Mouse (Mus musculus) cerebral cortex, adult 2 months (tissue): Measurements from ENCODE around the gene Gemin8.

Experiments
- WGBS: fragments of 180-500 bp; shearing (Covaris S2); methylation state at CpG from one replicate; pipeline ENCODE4 v1.1.7; 2018; 5-methylcytosine and 5-hydroxymethylcytosine counted together

Gene Gemin8

GRCm38 (mm10) chrX:166169892-166170799 lies at the start of gene Gemin8:
TSS of gene Gemin8 (plus strand) at chrX:166170454.
- WGBS = 4% methylated on average over 31 of the region's 31 CpGs

GRCm38 (mm10) chrX:166147158-166147846 lies 23.0 kb upstream of the Gemin8 start:
- WGBS = 32% methylated on average over 15 of the region's 15 CpGs

DNA sequence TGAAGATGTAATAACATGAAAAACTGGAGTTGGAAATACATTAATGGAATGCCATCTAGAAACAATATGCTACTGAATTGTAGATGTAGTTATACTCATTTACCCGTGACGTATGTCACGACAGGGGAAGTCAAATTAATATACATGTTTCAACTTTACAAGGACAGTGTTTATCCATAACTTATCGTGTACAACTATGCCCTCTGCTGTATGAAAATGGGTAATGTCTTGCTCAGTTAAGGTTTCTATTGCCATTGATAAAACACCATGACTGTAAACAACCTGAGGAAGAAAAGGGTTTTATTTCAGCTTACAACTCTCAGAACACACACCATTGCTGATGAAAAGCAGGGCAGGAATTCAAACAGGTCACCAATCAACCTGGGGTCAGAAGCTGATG lies 7.5 kb upstream of the Gemin8 start:
- WGBS = 20% methylated on average over 4 of the region's 4 CpGs

GRCm38 (mm10) chrX:166167307-166167706 lies 2.9 kb upstream of the Gemin8 start:
- WGBS = 3% methylated on average over 4 of the region's 4 CpGs

DNA sequence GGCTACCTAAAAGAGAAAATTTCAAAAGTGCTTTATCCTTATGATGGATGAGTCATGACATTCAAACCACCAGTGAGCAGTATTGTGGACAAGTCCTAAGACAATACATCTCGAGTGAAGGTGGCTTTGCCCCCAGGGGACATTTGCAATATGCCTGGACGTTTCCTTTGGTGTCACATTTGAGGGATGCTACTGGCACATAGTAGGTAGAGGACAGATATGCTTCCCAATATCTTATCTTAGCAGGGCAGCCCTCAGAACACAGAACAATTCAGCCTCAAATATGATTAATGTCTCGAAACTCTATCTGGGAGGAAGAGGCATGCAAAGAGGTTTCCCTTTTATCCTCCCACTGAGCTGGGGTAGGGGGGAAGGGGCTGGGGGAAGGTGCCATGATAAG lies 2.3 kb upstream of the Gemin8 start:
- WGBS = 58% methylated on average over 3 of the region's 3 CpGs

DNA sequence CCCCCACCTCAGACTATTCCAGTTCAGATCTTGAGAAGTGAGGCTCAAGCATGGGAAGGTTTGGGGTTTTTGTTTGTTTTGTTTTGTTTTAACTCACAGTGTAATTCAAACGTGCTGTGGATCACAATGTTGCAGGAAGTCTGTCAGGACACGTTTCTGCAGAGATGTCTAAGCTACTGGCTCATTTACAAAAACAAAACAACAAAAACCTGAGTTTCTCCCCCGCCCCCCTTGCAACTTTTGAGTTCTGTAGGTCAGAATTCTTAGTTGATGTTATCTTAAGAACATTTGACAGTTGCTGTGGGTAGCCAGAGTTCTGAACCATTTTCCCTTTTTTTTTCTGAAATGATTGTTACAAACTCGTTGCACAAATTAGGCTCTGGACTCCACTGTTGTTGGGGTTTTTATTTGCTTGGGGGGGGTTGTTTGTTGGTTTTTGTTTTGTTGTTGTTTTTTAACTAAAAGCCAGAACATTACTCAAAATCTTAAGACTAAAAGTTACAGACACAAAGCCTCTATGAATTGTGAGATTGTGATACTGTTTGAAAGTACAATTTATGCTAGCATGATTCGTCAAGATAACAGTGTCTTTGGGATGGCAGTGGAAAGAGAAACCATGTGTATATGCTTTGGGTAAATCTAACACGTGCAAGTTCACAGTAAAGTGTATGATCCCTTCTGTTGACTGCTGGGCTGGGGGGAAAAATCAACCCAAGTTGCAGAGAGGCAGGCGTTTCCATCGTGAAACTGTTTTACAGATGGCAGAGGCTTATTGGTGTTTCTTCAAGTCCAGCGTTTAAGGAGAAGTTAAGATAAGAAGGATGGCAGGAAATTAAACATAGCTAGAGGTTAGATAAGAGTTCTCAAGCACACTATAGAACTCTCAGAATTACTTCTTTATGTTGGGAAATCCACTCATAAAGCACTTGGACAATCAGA lies 815 bp downstream of the Gemin8 start:
- WGBS = 8% methylated on average over 9 of the region's 9 CpGs

DNA sequence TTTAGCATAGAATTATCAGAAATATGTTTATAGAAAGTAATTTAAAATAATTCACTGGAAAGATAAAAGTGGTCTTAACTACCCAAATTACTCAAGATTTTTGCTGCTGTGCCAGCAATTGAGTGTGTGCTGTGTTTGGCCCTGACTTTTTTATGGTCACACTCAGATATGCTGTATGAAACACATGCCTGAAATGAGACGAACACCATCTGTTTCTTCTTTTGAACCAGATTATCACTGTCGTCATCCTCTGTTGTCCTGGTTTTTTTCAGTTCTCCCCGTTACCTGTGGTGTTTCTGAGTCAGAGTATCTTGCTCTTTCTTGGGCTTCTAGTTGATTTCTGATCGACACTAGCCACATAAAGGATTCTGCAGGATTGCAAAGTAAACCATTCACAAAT lies 1.8 kb downstream of the Gemin8 start:
- 31% methylated on average over 4 of the region's 4 CpGs for WGBS

- 14% methylated on average over 3 of the region's 3 CpGs for WGBS
These were observed 2.4 kb downstream of the Gemin8 start for GRCm38 (mm10) chrX:166172661-166173060.

DNA sequence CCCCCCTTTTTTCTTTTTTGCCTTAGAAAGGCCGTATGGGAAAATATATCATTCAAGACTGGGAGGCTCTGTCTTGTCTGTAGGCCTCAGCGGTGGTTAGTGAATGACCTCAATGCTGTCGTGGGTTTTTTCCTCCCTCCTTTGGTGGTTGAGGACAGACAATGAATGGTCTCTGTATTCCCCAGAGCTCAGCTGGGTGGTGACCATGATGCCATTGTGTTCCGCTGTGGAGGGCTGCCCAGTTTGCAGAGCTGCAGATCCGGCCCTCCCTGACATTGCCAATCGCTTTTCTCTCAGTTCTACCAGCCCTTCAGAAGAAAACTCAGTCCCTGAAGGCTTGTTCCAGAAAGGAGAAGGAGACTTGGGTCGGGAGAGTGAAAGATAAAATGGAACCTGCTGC lies 3.5 kb downstream of the Gemin8 start:
- WGBS = 34% methylated on average over 7 of the region's 7 CpGs

- WGBS = 69% methylated on average over 7 of the region's 7 CpGs
These were observed 7.7 kb downstream of the Gemin8 start for GRCm38 (mm10) chrX:166177929-166178328.

GRCm38 (mm10) chrX:166183094-166183493 lies 12.8 kb downstream of the Gemin8 start:
- WGBS = 74% methylated on average over 3 of the region's 3 CpGs

- 93% methylated on average over 9 of the region's 9 CpGs for WGBS
These were observed 15.2 kb downstream of the Gemin8 start for GRCm38 (mm10) chrX:166185327-166185913.

DNA sequence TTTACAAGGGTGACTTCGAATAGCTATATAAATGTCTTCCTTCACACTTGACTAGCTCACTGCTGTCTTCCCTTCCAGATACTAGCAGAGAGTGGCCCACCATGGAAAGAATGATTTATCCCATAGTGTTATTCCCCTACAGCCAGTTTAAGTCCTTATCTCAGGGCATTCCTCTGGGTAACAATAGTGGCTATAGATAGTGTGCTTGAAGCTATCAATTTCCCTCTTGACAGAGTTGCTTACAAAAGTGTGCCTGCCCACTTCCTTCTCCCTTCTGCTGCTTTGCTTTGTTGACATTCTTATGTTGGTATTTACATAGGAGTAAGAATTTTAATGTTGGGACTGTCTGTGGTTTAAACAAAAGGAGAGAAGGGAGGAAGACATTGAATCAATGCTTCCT lies 17.5 kb downstream of the Gemin8 start:
- 84% methylated on average over 1 of the region's 1 CpGs for WGBS

DNA sequence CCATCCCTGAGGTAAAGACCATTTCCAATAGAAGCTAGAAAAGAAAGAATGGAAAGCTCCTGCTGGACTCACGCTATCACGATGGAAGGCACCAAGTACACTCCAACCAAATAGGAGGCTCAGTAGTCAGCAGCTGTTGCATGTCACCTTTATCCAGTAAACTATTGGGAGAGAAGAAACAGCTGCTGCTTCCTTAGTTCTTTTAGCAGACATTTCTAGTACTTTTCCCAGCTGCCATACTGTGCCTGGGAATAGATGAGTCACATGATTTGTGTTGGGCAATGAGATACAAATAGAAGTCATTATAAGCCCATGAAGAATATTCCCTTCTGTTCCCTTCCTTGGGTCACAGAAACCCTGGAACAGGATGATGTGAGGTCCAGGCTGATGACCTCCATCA lies 28.0 kb downstream of the Gemin8 start:
- 88% methylated on average over 2 of the region's 2 CpGs for WGBS

DNA sequence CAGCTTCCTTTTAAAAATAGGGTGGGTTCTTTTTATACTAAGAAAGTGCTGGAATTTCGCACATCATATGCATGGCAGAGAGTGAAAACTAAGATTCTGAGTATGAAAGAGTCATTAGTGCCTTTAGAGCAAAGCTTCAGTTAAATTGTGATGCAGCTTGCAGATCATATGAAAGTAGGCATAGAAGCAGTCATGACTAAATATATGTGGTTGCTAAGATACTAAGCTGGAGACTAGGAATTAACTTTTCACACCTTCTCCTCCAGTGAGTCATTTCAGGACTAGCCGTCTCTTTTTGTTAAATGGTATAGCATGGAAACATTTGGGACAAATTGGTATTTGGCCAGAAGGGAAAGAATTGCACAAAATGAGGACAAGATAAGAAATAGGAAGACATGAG lies 44.3 kb downstream of the Gemin8 start:
- 36% methylated on average over 2 of the region's 2 CpGs for WGBS

- whole genome bisulfite sequencing = 53% methylated on average over 6 of the region's 6 CpGs
These were observed 46.0 kb downstream of the Gemin8 start for GRCm38 (mm10) chrX:166216248-166216647.

DNA sequence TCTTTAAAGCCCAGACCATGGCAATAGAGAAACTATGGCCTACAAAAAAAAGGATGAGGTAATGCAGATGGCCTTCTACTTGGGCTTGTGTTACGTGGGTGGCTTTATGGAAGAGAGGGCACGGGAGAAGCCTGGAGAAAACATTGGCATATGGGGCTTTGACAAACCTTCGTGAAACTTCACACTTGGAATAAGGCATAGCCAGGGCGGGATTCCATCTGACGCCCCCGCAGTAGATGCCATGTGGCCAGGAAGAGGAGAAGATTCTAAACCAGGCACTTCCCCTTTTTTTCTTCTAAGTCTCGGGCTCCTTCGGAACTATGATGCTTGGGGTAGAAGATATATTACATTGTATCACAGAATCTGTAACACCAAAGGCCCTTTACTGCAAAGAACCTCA lies 46.5 kb downstream of the Gemin8 start:
- 64% methylated on average over 8 of the region's 8 CpGs for WGBS

- WGBS = 43% methylated on average over 5 of the region's 5 CpGs
These were observed 49.1 kb downstream of the Gemin8 start for GRCm38 (mm10) chrX:166219331-166219730.

DNA sequence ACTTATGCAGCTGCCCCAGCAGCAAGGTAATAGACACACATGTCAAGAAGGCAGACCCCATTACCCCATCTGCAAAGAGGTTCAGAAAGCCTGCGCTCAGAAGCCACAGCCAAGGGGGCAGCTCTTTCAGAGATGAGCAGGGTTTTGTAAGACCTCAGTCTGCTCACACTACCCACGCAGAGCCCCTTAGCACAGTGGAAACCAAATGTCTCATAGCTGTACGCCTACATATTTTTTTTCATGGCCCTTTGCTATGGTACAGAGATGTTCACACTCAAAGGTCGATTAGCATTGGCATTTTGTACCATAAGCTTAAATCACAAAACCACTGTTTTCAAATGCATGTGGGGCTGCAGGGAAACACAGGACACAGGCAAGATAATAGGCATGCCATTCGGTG lies 56.6 kb downstream of the Gemin8 start:
- WGBS = 52% methylated on average over 5 of the region's 5 CpGs

- WGBS = 79% methylated on average over 3 of the region's 3 CpGs
These were observed 59.5 kb downstream of the Gemin8 start for GRCm38 (mm10) chrX:166229750-166230149.

- 90% methylated on average over 6 of the region's 6 CpGs for WGBS
These were observed 60.4 kb downstream of the Gemin8 start for GRCm38 (mm10) chrX:166230515-166231267.
